Comparison of ENCODE assay signal across 7 mouse cellular contexts in the genomic region with DNA sequence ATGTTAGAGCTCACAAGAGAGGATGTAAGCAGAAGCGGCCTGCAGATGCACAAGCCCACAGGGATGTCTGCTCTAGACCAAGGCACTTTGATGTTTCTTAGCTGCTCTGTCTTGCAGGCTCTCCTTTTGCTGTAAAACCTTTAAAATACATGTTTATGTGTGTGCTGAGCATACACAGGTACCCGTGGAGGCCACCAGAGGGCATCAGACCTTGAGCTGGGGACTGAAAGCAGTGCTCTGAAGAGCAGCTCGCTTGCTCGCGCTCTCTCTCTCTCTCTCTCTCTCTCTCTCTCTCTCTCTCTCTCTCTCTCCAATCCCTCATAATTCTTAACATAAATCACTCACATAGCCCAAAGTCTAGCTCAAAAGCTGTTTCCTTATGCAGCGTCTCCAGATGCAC. TPM values are rescaled to one million over a fixed set of nuclear protein-coding genes. Genes with fewer than 3 reads are reported as not detected.
DNase-seq lines count a peak whose midpoint lies in the region; ATAC-seq and TF ChIP-seq lines count a peak whose summit lies in the region.

No protein-coding gene starts in this region.

- H3K9ac ChIP-seq in kidney, embryonic 14.5 days (ENCODE audit: low read depth, low read length), result no peak overlapping the region

- no peaks in the 10 kb centered on the region for H3K4me1 ChIP-seq in kidney, adult 2 months (ENCODE audit: control insufficient read depth, insufficient read depth, low read length)
- H3K4me1 ChIP-seq in kidney, embryonic 14.5 days (ENCODE audit: control insufficient read depth, insufficient read depth, low read length), result no peaks in the 10 kb centered on the region

- ATAC-seq in kidney, embryonic 14.5 days (ENCODE audit: low FRiP score, low TSS enrichment), result no peak

- H3K27ac ChIP-seq in kidney, adult 2 months (ENCODE audit: insufficient read depth, low read depth, low read length), result no peak overlapping the region
- no peak overlapping the region for H3K27ac ChIP-seq in kidney, embryonic 14.5 days (ENCODE audit: low read depth, low read length)

- no peak overlapping the region for H3K4me3 ChIP-seq in kidney, adult 2 months (ENCODE audit: insufficient read depth, low read depth, low read length)
- H3K4me3 ChIP-seq in kidney, embryonic 14.5 days (ENCODE audit: low read length), result no peak overlapping the region

- H3K27me3 ChIP-seq in kidney, adult 2 months (replicated peaks; ENCODE audit: control insufficient read depth, insufficient read depth, low read length), result no peaks in the 10 kb centered on the region
- H3K27me3 ChIP-seq in kidney, embryonic 14.5 days (ENCODE audit: control insufficient read depth, insufficient read depth, low read length), result no peaks in the 10 kb centered on the region

- 80% methylated on average over 6 of the region's 6 CpGs for WGBS in kidney, adult 2 months
- WGBS in kidney, embryonic 14.5 days, result 76% methylated on average over 6 of the region's 6 CpGs

- H3K4me2 ChIP-seq in kidney, embryonic 14.5 days (replicated peaks; ENCODE audit: low read depth, low read length), result no peak overlapping the region

- no peaks in the 10 kb centered on the region for H3K9me3 ChIP-seq in kidney, embryonic 14.5 days (ENCODE audit: control insufficient read depth, low read length)

- TF ChIP-seq POLR2A in kidney, adult 2 months (IDR thresholded peaks at IDR 0.05; ENCODE audit: low read depth, low read length), result no peak

- peak; percentile 27 for DNase-seq in kidney, adult 2 months
- DNase-seq in CD8-positive naive resting alpha-beta T cell, adult 2 months (ENCODE audit: low read depth in 2 of 2, low spot score in 2 of 2), result peak; percentile 51 to 69
- DNase-seq in ZHBTc4 (ENCODE audit: low read depth, low spot score), result peak; percentile 62
- peak; percentile 35 for DNase-seq in lung, postnatal 36 days
- DNase-seq in urinary bladder, adult 2 months (ENCODE audit: low spot score), result no peak
- DNase-seq in cerebellum, adult 8-10 months, result no peak

- peak; percentile 63 for TF ChIP-seq CTCF in kidney, adult 2 months (conservative IDR thresholded peaks at IDR 0.05; ENCODE audit: insufficient read depth, insufficient read length, low read depth, low read length)

- peaks cover 7% of the 10 kb centered on the region for H3K36me3 ChIP-seq in kidney, adult 2 months (ENCODE audit: control insufficient read depth, insufficient read depth, low read length)
- H3K36me3 ChIP-seq in kidney, embryonic 14.5 days (ENCODE audit: control insufficient read depth, insufficient read depth, low read length), result peaks cover 44% of the 10 kb centered on the region

RNA-seq across cellular contexts. Expression of a gene that starts 24.3 kb away (rescaled TPM):
- polyA plus RNA-seq in kidney, adult 2 months (2012; rRNA removed), result 22.8 and 24.3 TPM in 2 replicates
- polyA plus RNA-seq in kidney, embryonic 14.5 days (2014; fragmentation: Nextera tagmentation; extraction: Ambion mirVana), result 24.1 and 37.3 TPM in 2 replicates
- 22.4 and 24.0 TPM in 2 replicates for polyA plus RNA-seq in urinary bladder, adult 2 months (2012; rRNA removed)

RNA-seq across cellular contexts. Expression of a gene that starts 59.5 kb away (rescaled TPM):
- 2.8 and 2.9 TPM in 2 replicates for polyA plus RNA-seq in kidney, adult 2 months (2012; rRNA removed)
- 0.81 and 0.89 TPM in 2 replicates for polyA plus RNA-seq in kidney, embryonic 14.5 days (2014; fragmentation: Nextera tagmentation; extraction: Ambion mirVana)
- 1.4 and 1.6 TPM in 2 replicates for polyA plus RNA-seq in urinary bladder, adult 2 months (2012; rRNA removed)

Comparison
In these comparisons a context has a peak if more than half of its experiments do, and no peak if none do; other contexts are left out.
1. DNase-seq: peak in kidney, adult 2 months (single experiment), CD8-positive naive resting alpha-beta T cell, adult 2 months (2 of 2), ZHBTc4 (single experiment) and lung, postnatal 36 days (single experiment); none in urinary bladder, adult 2 months (single experiment) and cerebellum, adult 8-10 months (single experiment).